Mouse (Mus musculus) limb, embryonic 13.5 days (tissue): ENCODE results near the gene Npepps. TPM values are rescaled to one million over a fixed set of nuclear protein-coding genes. Genes with fewer than 3 reads are reported as not detected.

Source experiments
- ATAC-seq: fragments of 200-750 bp; cut with Nextera tagmentation; 2 replicates; pipeline ENCODE4 v1.8.0; 2017; ENCODE audit warnings: low read depth, moderate number of reproducible peaks, moderate TSS enrichment; ENCODE audit not compliant: low FRiP score
- H3K27ac ChIP-seq: fragments of 300-500 bp; sonication (generic); 2 replicates; pipeline ENCODE4 v1.5.1; 2015; ENCODE audit warnings: inconsistent platforms, mild to moderate bottlenecking, moderate library complexity
- H3K27me3 ChIP-seq: fragments of 300-500 bp; sonication (generic); 2 replicates; pipeline ENCODE4 v1.6.1; 2015; ENCODE audit warnings: mild to moderate bottlenecking, inconsistent platforms
- H3K36me3 ChIP-seq: fragments of 300-500 bp; sonication (generic); 2 replicates; pipeline ENCODE4 v1.6.1; 2015; ENCODE audit warnings: inconsistent platforms, mild to moderate bottlenecking, moderate library complexity
- H3K4me1 ChIP-seq: fragments of 300-500 bp; sonication (generic); 2 replicates; pipeline ENCODE4 v1.6.1; 2015; ENCODE audit warnings: inconsistent platforms
- H3K4me2 ChIP-seq: fragments of 300-500 bp; sonication (generic); replicated peaks from 2 replicates; pipeline ENCODE4 v1.6.1; 2015; ENCODE audit warnings: inconsistent platforms, mild to moderate bottlenecking, moderate library complexity
- H3K4me3 ChIP-seq: fragments of 300-500 bp; sonication (generic); 2 replicates; pipeline ENCODE4 v1.5.1; 2015; ENCODE audit warnings: moderate library complexity, mild to moderate bottlenecking, inconsistent platforms
- H3K9ac ChIP-seq: fragments of 300-500 bp; sonication (generic); 2 replicates; pipeline ENCODE4 v1.6.1; 2015; ENCODE audit warnings: mild to moderate bottlenecking, inconsistent platforms
- H3K9me3 ChIP-seq: fragments of 300-500 bp; sonication (generic); 2 replicates; pipeline ENCODE4 v1.6.1; 2016; ENCODE audit warnings: inconsistent platforms
- WGBS: fragments of 180-500 bp; shearing (Covaris S2); methylation state at CpG from one replicate; pipeline ENCODE4 v1.1.7; 2015; 5-methylcytosine and 5-hydroxymethylcytosine counted together
- polyA plus RNA-seq: library from polyadenylated mRNA; unstranded; fragments of >200 nt; fragmentation: Nextera tagmentation; extraction: Ambion mirVana; gene quantifications from 2 replicates; pipeline ENCODE4 v1.2.1, GENCODE M21; 2015

Npepps gene
- polyA plus RNA-seq, 1 experiment from 2014 or later = 96.0 TPM

DNA sequence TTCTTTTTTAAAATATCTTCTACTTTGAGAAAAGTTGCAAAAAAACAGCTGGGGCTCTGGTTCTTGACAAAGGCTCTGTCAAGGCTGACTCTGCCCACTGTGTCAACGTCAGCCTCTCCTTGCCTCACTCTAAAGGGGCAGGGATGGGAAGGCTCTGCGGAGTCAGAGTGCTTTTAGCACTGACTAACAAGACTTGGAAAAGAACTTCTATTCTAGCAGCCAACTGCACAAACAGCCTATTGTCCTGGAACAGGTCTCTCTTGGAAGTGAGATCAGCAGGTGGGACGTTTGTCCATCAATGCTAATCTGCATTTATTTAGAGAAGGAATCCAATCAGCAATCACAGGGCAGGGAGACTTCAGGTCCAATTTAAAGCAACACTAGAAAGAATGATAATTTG, 57.0 kb downstream of the Npepps start:
- no peak overlapping the region for H3K4me3 ChIP-seq
- ATAC-seq = no peak

DNA sequence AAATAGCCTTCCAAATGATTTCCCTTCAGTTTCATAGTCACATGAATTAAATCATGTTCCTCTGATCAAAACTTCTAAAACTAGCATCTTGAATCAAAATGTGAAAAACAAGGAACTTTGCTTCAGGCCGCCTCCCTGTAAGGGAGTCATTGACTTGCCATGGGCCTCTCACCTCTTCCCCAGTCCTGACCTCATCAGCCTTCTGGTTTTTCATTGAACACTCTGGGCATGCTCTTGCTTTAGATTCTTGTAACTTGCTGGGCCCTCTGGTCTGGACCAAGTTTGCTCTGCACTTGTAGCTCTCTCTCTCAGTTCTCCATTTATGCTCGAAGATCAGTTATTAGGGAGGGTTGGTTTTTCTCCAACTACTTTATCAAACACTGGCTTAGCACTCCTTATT, 58.8 kb downstream of the Npepps start:
- no peak for ATAC-seq
- Histone ChIP-seq H3K27me3 (no peaks in the 10 kb centered on the region), H3K9me3 (no peaks in the 10 kb centered on the region), H3K9ac (no peak overlapping the region), H3K4me2 (no peak overlapping the region), H3K4me1 (no peaks in the 10 kb centered on the region), H3K4me3 (no peak overlapping the region), H3K36me3 (peaks cover 85% of the 10 kb centered on the region), H3K27ac (no peak overlapping the region)
- WGBS = 96% methylated on average over 2 of the region's 2 CpGs

More for the DNA sequence above, 57.0 kb downstream of the Npepps start:
- WGBS = 82% methylated on average over 3 of the region's 3 CpGs
- H3K9me3 ChIP-seq = no peaks in the 10 kb centered on the region
- no peaks in the 10 kb centered on the region for H3K4me1 ChIP-seq
- no peaks in the 10 kb centered on the region for H3K27me3 ChIP-seq
- H3K36me3 ChIP-seq = peaks cover 84% of the 10 kb centered on the region
- H3K4me2 ChIP-seq = no peak overlapping the region
- H3K27ac ChIP-seq = no peak overlapping the region
- H3K9ac ChIP-seq = no peak overlapping the region

DNA sequence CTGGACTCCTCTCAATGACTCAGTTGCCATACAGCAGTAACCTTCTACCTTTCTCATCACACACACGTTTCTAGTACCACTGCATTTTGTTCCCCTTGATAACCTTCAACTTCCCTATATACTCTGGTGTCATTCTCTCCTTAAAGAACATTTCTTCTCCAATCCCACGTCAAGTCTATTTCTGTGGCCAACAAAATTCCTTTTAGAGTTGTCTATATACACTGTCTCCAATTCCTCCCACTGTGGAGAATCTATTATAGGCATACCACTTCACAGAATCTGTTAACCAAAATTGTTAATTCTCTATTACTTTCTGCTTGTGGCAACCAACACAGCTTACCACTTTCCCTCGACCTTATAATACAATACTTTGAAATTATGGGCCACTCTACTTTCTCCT, 60.2 kb downstream of the Npepps start:
- no peaks in the 10 kb centered on the region for H3K27me3 ChIP-seq
- no peak for ATAC-seq
- no peak overlapping the region for H3K4me3 ChIP-seq
- no peaks in the 10 kb centered on the region for H3K4me1 ChIP-seq
- no peak overlapping the region for H3K9ac ChIP-seq
- H3K27ac ChIP-seq = no peak overlapping the region
- no peak overlapping the region for H3K4me2 ChIP-seq
- no peaks in the 10 kb centered on the region for H3K9me3 ChIP-seq
- WGBS = 90% methylated on average over 3 of the region's 3 CpGs
- H3K36me3 ChIP-seq = peaks cover 88% of the 10 kb centered on the region

DNA sequence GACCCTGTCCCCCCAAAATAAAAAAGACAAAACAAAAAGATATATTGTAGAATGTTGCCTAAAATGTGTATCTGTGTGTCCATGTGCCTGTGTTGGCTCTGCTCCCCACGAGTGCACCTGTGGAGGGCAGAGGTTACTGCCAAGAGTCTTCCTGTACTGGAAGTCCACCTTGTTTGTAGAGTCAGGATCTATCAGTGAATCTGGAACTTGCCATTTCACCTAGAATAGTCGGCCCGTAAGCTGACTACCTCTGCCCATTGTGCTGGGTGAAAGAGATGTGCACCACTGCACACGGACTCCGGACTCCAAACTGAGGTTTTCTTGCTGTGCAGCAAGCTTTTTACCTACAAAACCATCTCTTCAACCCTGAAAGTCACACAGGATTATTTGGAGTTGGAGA, 66.0 kb downstream of the Npepps start:
- H3K36me3 ChIP-seq = peaks cover 94% of the 10 kb centered on the region
- WGBS = 93% methylated on average over 5 of the region's 5 CpGs

DNA sequence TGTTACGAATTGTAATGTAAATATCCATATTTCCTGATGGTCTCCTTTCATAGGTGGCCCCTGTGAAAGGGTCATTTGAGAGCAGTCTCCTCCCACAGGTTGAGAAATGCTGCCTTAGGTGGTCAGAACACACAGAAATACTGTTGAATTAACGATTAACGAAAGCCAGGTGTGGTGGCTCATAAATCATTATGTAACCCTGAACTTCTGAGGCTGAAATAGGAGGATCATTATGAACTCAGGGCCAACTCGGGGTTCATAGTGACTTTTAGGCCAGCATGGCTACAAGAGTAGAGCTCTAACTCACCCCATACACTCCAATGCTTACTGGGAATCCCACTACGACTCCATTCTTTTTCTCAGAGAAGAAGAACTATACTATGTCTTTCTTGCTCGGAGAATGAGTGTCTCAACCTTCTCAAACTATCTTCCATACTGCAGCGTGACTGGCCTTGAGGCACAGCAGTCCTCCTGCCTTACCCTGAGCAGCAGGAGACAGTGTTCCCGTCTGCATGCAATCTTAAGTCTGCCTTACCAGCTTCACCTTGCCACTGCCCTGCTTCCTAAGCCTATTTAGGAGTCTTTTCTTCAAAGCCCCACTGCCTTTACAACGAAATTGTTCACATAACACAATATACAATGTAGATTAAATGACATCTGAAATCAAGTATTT, 69.6 kb downstream of the Npepps start:
- WGBS = 48% methylated on average over 9 of the region's 9 CpGs
- H3K9me3 ChIP-seq = no peaks in the 10 kb centered on the region

More for the DNA sequence above, 66.0 kb downstream of the Npepps start:
- no peak overlapping the region for H3K4me3 ChIP-seq
- no peaks in the 10 kb centered on the region for H3K27me3 ChIP-seq
- no peak overlapping the region for H3K9ac ChIP-seq
- no peak for ATAC-seq
- H3K27ac ChIP-seq = no peak overlapping the region
- no peak overlapping the region for H3K4me2 ChIP-seq
- no peaks in the 10 kb centered on the region for H3K9me3 ChIP-seq
- peaks cover 5% of the 10 kb centered on the region; the same call in 1 of the 2 replicates for H3K4me1 ChIP-seq

DNA sequence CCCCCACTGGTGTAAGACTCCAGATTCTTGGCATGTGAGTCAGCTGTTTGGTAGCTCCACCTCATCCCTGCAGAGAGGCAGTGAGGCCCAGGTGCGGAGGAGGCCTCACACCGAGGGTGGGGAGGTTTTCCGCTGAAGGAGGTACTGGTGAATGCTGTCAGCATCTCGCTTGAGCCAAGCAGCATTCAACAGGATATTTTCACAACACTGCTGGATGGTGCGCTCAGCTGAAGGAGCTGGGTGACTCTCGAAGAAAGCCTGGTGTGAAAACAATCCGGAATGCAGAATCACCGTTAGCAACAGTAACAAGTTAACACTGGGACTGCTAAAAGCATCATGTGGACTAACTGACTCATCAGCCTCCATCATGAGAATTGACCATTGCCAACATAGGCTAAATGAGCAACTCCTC, 73.4 kb downstream of the Npepps start:
- no peak for ATAC-seq
- Histone ChIP-seq H3K9me3 (no peaks in the 10 kb centered on the region), H3K27me3 (no peaks in the 10 kb centered on the region), H3K27ac (no peak overlapping the region), H3K4me1 (peaks cover 5% of the 10 kb centered on the region; the same call in 1 of the 2 replicates), H3K4me3 (no peak overlapping the region), H3K4me2 (no peak overlapping the region), H3K36me3 (peaks cover 53% of the 10 kb centered on the region), H3K9ac (no peak overlapping the region)
- WGBS = 73% methylated on average over 8 of the region's 8 CpGs

More for the DNA sequence above, 69.6 kb downstream of the Npepps start:
- Histone ChIP-seq H3K9ac (no peak overlapping the region), H3K4me3 (no peak overlapping the region), H3K36me3 (peaks cover 87% of the 10 kb centered on the region), H3K4me2 (no peak overlapping the region), H3K4me1 (peaks cover 5% of the 10 kb centered on the region; the same call in 1 of the 2 replicates), H3K27ac (no peak overlapping the region), H3K27me3 (no peaks in the 10 kb centered on the region)
- no peak for ATAC-seq

DNA sequence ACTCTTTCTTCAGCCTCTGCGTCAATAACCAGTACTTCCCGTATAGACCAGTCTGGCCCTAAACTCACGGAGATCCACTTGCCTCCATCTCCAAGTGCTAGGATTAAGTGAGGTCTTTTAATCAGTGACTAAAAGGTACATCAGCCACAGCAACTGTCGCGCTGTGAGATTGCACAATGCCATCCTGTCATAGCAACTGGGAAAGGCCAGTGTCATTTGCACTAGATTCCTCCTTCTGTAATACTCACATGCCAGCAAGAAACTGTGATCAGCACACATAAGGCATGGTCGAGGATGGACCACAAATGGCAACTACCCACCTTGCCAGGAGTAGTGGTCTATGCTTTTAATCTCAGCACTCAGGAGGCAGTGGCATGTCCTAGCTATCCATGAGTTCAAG, 80.9 kb downstream of the Npepps start:
- Histone ChIP-seq H3K4me2 (no peak overlapping the region), H3K27ac (no peak overlapping the region), H3K9me3 (0 out of 2 replicates have a peak, but pooled peaks cover 6% of the 10 kb centered on the region), H3K36me3 (peaks cover 2% of the 10 kb centered on the region; the same call in 1 of the 2 replicates), H3K4me3 (no peak overlapping the region), H3K9ac (no peak overlapping the region), H3K4me1 (no peaks in the 10 kb centered on the region), H3K27me3 (no peaks in the 10 kb centered on the region)
- ATAC-seq = no peak
- 86% methylated on average over 6 of the region's 6 CpGs for WGBS

DNA sequence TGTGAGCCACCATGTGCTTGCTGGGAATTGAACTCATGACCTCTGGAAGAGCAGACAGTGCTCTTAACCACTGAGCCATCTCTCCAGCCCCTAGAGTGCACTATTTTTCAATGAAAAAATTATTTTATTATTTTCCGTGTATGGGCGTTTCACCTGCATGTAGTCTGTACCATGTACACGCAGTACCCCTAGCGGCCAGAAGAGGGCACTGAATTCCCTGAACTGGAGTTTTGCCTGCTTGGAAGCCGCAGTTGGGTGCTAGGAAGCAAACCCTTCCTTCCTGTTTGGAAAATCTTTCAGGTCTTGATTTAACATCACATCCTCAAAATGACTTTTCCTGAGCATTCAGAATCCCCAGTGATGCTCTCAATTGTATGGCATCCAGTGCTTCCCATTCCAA, 81.8 kb downstream of the Npepps start:
- no peak for ATAC-seq
- 22% methylated on average over 5 of the region's 5 CpGs for WGBS

DNA sequence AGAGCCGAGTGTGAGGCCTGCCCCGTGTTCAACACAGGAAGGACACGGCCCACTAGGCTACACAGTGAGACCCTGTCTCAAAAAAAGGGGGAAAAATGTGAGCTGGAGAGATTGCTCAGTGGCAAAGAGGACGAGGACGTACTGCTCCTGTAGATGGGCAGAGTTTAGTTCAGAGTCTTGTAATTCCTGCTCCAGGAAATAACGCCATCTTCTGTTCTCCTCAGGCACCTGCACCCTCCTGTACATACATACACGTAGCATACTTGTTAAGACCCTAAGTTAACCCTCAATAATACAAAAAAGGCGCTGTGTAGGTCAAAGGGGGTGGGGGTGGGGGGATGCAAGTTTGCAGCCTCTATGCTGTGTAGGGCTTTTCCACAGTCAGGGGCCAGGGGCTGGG, 83.4 kb downstream of the Npepps start:
- 0 out of 2 replicates have a peak, but pooled peaks cover 6% of the 10 kb centered on the region for H3K9me3 ChIP-seq
- H3K27me3 ChIP-seq = no peaks in the 10 kb centered on the region
- H3K4me3 ChIP-seq = no peak overlapping the region
- no peak overlapping the region for H3K9ac ChIP-seq
- no peak overlapping the region for H3K4me2 ChIP-seq
- no peak overlapping the region for H3K27ac ChIP-seq
- 82% methylated on average over 8 of the region's 8 CpGs for WGBS
- H3K36me3 ChIP-seq = peaks cover 7% of the 10 kb centered on the region; the same call in 1 of the 2 replicates
- H3K4me1 ChIP-seq = no peaks in the 10 kb centered on the region
- no peak for ATAC-seq

More for the DNA sequence above, 81.8 kb downstream of the Npepps start:
- H3K4me1 ChIP-seq = no peaks in the 10 kb centered on the region
- H3K4me3 ChIP-seq = no peak overlapping the region
- H3K27ac ChIP-seq = no peak overlapping the region
- H3K36me3 ChIP-seq = peaks cover 7% of the 10 kb centered on the region; the same call in 1 of the 2 replicates
- no peak overlapping the region for H3K9ac ChIP-seq
- 0 out of 2 replicates have a peak, but pooled peaks cover 6% of the 10 kb centered on the region for H3K9me3 ChIP-seq
- H3K4me2 ChIP-seq = no peak overlapping the region
- H3K27me3 ChIP-seq = no peaks in the 10 kb centered on the region

DNA sequence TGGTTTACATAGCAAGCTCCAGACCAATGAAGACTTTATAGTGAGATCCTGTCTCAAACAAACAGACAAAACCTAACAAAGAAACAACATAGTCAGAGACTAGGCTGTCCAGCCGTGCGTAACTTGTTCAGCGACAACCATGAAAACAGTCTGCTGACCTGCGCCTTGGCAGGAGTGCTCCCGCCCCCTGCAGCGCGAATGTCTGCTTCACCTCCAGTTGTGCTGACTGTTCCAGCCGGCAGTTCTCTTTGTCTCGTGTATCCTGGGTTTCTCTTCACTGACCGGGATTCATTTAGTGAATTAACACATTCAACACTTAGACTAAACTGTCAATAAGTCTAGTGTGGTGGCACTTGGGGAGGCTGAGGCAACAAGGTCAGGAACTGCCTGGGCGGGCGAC, 83.9 kb downstream of the Npepps start:
- Histone ChIP-seq H3K27me3 (no peaks in the 10 kb centered on the region), H3K36me3 (peaks cover 7% of the 10 kb centered on the region; the same call in 1 of the 2 replicates), H3K9me3 (0 out of 2 replicates have a peak, but pooled peaks cover 6% of the 10 kb centered on the region), H3K27ac (no peak overlapping the region), H3K4me2 (no peak overlapping the region), H3K9ac (no peak overlapping the region), H3K4me1 (no peaks in the 10 kb centered on the region), H3K4me3 (no peak overlapping the region)
- ATAC-seq = no peak
- WGBS = 77% methylated on average over 12 of the region's 12 CpGs

DNA sequence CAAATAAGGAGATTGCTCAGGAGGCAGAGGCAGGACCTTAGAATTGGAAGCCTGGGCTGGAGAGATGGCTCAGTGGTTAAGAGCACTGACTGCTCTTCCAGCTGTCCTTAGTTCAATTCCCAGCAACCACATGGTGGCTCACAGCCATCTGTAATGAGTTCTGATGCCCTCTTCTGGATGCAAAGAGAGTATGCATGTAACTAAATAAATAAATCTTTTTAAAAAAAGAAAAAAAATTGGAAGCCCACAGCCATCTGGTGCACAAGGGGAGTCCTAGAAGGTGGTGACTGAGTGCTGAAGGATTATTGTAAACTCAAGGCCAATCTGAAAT, 87.9 kb downstream of the Npepps start:
- Histone ChIP-seq H3K4me1 (peaks cover 10% of the 10 kb centered on the region), H3K4me3 (no peak overlapping the region), H3K4me2 (no peak overlapping the region), H3K27ac (no peak overlapping the region), H3K9me3 (0 out of 2 replicates have a peak, but pooled peaks cover 6% of the 10 kb centered on the region), H3K27me3 (no peaks in the 10 kb centered on the region), H3K36me3 (peaks cover 7% of the 10 kb centered on the region; the same call in 1 of the 2 replicates), H3K9ac (no peak overlapping the region)
- ATAC-seq = no peak

DNA sequence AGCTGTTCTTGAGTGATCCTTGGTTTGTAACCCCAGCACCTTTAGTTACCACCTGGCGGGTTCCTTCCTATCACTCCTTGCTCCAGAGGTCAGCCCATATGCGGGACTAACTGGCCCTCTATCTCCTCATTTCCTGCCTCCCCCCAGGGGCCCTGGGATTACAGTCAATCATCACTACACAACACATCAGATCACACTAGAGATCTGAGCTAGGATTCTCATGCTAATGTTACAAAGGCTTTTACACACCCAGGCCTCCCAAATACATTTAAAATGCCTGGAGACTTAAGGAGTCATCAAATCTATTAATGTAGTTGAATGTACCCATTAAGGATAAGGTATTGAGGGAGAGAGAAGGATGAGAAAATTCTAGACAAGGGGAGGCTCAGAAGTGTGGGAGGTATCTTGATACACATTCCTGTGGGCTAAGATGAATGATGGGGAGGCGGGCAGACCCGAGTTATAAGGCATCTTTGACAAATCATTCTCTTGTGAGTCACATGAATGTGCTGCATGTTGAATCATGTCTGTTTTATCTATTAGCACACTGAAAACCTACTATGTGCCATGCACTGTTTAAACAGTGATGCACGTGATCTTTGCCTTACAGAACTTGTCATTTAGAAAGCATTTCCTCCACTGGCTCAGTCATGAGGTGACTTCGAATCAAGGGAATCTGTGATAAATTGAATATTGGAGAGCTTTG, 88.4 kb downstream of the Npepps start:
- H3K9ac ChIP-seq = no peak overlapping the region
- H3K36me3 ChIP-seq = peaks cover 7% of the 10 kb centered on the region; the same call in 1 of the 2 replicates
- no peak for ATAC-seq
- 0 out of 2 replicates have a peak, but pooled peaks cover 6% of the 10 kb centered on the region for H3K9me3 ChIP-seq
- no peaks in the 10 kb centered on the region for H3K27me3 ChIP-seq
- 75% methylated on average over 6 of the region's 6 CpGs for whole genome bisulfite sequencing
- peaks cover 10% of the 10 kb centered on the region for H3K4me1 ChIP-seq
- no peak overlapping the region for H3K4me3 ChIP-seq
- H3K27ac ChIP-seq = no peak overlapping the region
- no peak overlapping the region for H3K4me2 ChIP-seq
